ENCODE assay signal across 13 mouse cellular contexts in the genomic region with DNA sequence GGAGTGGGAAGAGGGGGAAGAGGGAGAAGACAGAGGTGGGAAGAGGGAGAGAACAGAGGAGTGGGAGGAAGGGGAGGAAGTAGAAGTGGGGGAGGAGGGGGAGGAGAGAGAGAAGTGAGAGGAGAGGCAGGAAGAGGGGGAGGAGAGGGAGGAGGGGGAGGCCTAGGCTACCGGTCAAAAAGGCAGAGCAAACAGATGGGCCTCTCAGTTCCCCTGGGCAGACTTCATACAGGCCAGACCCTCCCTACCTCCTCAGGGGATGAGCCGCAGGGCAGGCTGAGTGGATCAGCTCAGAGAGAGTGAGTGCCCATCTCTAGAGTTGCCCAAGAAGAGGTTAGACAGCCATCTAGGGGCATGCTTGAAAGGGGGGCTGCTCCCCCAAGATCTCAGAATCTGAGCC.
DNase-seq lines count a peak whose midpoint lies in the region; ATAC-seq and TF ChIP-seq lines count a peak whose summit lies in the region.
"Had no signal": no experiment of that assay in that cellular context is flagged by ENCODE, and none has a peak within 500 bp of the region (broad histone marks: within the 10 kb centered on the region; RNA-seq: fewer than 3 reads in every experiment).

No protein-coding gene starts in this region.

- no peaks in the 10 kb centered on the region for H3K9me3 ChIP-seq in hindbrain, embryonic 10.5 days
- H3K9me3 ChIP-seq in hindbrain, embryonic 14.5 days (ENCODE audit: control insufficient read depth, low read length), result no peaks in the 10 kb centered on the region
- no peaks in the 10 kb centered on the region for H3K9me3 ChIP-seq in lung, embryonic 15.5 days
- H3K9me3 ChIP-seq in embryonic facial prominence, embryonic 10.5 days, result 0 out of 2 replicates have a peak, but pooled peaks cover 3% of the 10 kb centered on the region
- no peaks in the 10 kb centered on the region for H3K9me3 ChIP-seq in limb, embryonic 10.5 days (replicated peaks)
- H3K9me3 ChIP-seq: liver, embryonic 13.5 days had no signal

- no peak for TF ChIP-seq CTCF in lung, adult 2 months (IDR thresholded peaks at IDR 0.05; ENCODE audit: insufficient read depth, low read length)
- no peak for TF ChIP-seq CTCF in gastrocnemius, adult 2 months (IDR thresholded peaks at IDR 0.05)

- no peak for ATAC-seq in hindbrain, embryonic 14.5 days (ENCODE audit: low FRiP score)
- ATAC-seq in lung, embryonic 15.5 days (ENCODE audit: borderline replicate concordance, extremely low read depth, low FRiP score, low TSS enrichment), result peak; percentile 23; the same call in 1 of the 2 replicates

- 38% methylated on average over 2 of the region's 2 CpGs for WGBS in hindbrain, embryonic 10.5 days
- WGBS in hindbrain, embryonic 14.5 days, result 18% methylated on average over 2 of the region's 2 CpGs
- WGBS in lung, embryonic 15.5 days, result 15% methylated on average over 2 of the region's 2 CpGs
- 28% methylated on average over 2 of the region's 2 CpGs for WGBS in lung, adult 2 months
- WGBS in embryonic facial prominence, embryonic 10.5 days, result 20% methylated on average over 2 of the region's 2 CpGs
- WGBS in limb, embryonic 10.5 days, result 18% methylated on average over 2 of the region's 2 CpGs

- no peak overlapping the region for H3K4me2 ChIP-seq in hindbrain, embryonic 14.5 days (replicated peaks)
- H3K4me2 ChIP-seq in lung, embryonic 15.5 days, result no peak overlapping the region
- H3K4me2 ChIP-seq: liver, embryonic 13.5 days had no signal

- peaks cover 23% of the 10 kb centered on the region for H3K4me1 ChIP-seq in hindbrain, embryonic 10.5 days (replicated peaks)
- H3K4me1 ChIP-seq in hindbrain, embryonic 14.5 days (replicated peaks; ENCODE audit: control insufficient read depth, insufficient read depth, low read length), result no peaks in the 10 kb centered on the region
- peaks cover 6% of the 10 kb centered on the region; the same call in 1 of the 2 replicates for H3K4me1 ChIP-seq in lung, embryonic 15.5 days
- H3K4me1 ChIP-seq in lung, adult 2 months (ENCODE audit: control insufficient read depth, insufficient read depth, low read length), result no peaks in the 10 kb centered on the region
- H3K4me1 ChIP-seq in embryonic facial prominence, embryonic 10.5 days, result peaks cover 34% of the 10 kb centered on the region
- peaks cover 31% of the 10 kb centered on the region for H3K4me1 ChIP-seq in limb, embryonic 10.5 days

- H3K9ac ChIP-seq in hindbrain, embryonic 14.5 days, result no peak overlapping the region
- H3K9ac ChIP-seq in lung, embryonic 15.5 days, result no peak overlapping the region
- H3K9ac ChIP-seq: liver, embryonic 13.5 days had no signal

- intact Hi-C loops in gastrocnemius, adult 2 months (cut with DNase I), result no loop called here

- TF ChIP-seq POLR2A in lung, adult 2 months (IDR thresholded peaks at IDR 0.05; ENCODE audit: borderline replicate concordance, extremely low read depth, low read depth, low read length), result no peak

- no peaks in the 10 kb centered on the region for H3K27me3 ChIP-seq in hindbrain, embryonic 10.5 days (ENCODE audit: insufficient read depth, poor library complexity, severe bottlenecking)
- H3K27me3 ChIP-seq in hindbrain, embryonic 14.5 days (ENCODE audit: control insufficient read depth, insufficient read depth, low read length), result no peaks in the 10 kb centered on the region
- H3K27me3 ChIP-seq in lung, embryonic 15.5 days, result no peaks in the 10 kb centered on the region
- no peaks in the 10 kb centered on the region for H3K27me3 ChIP-seq in embryonic facial prominence, embryonic 10.5 days (replicated peaks; ENCODE audit: low read depth, poor library complexity, severe bottlenecking)
- no peaks in the 10 kb centered on the region for H3K27me3 ChIP-seq in limb, embryonic 10.5 days (ENCODE audit: low read depth, poor library complexity, severe bottlenecking)
- H3K27me3 ChIP-seq: liver, embryonic 13.5 days had no signal

- no peak overlapping the region for H3K4me3 ChIP-seq in hindbrain, embryonic 10.5 days
- H3K4me3 ChIP-seq in hindbrain, embryonic 14.5 days (replicated peaks; ENCODE audit: low read length), result no peak overlapping the region
- H3K4me3 ChIP-seq in lung, embryonic 15.5 days, result no peak overlapping the region
- no peak overlapping the region for H3K4me3 ChIP-seq in lung, adult 2 months (replicated peaks; ENCODE audit: extremely low read depth, low read depth, low read length)
- H3K4me3 ChIP-seq in embryonic facial prominence, embryonic 10.5 days, result no peak overlapping the region
- H3K4me3 ChIP-seq in limb, embryonic 10.5 days, result no peak overlapping the region
- no peak overlapping the region for H3K4me3 ChIP-seq in gastrocnemius, adult 2 months
- H3K4me3 ChIP-seq: liver, embryonic 13.5 days had no signal

- DNase-seq in hindbrain, embryonic 10.5 days (ENCODE audit: low spot score), result no peak
- no peak for DNase-seq in hindbrain, embryonic 14.5 days (ENCODE audit: low spot score)
- DNase-seq in lung, adult 2 months, result no peak
- no peak for DNase-seq in embryonic facial prominence, embryonic 10.5 days (ENCODE audit: low spot score)
- DNase-seq in limb, embryonic 10.5 days (ENCODE audit: low spot score), result no peak
- DNase-seq in gastrocnemius, adult 2 months, result no peak
- DNase-seq: cerebellum, adult 11-12 months; heart, postnatal 14 days; layer of hippocampus, adult 9-11 months; liver, embryonic 13.5 days; thymus, adult 2 months had no signal

- H3K27ac ChIP-seq in hindbrain, embryonic 10.5 days, result peak overlapping the region; percentile 71
- no peak overlapping the region for H3K27ac ChIP-seq in hindbrain, embryonic 14.5 days
- no peak overlapping the region for H3K27ac ChIP-seq in lung, embryonic 15.5 days
- peak overlapping the region; percentile 74 for H3K27ac ChIP-seq in embryonic facial prominence, embryonic 10.5 days (replicated peaks)
- peak overlapping the region; percentile 81 for H3K27ac ChIP-seq in limb, embryonic 10.5 days
- H3K27ac ChIP-seq in gastrocnemius, adult 2 months, result no peak overlapping the region
- H3K27ac ChIP-seq: liver, embryonic 13.5 days; macrophage had no signal

- H3K36me3 ChIP-seq in hindbrain, embryonic 10.5 days, result 0 out of 2 replicates have a peak, but pooled peaks cover 6% of the 10 kb centered on the region
- H3K36me3 ChIP-seq in hindbrain, embryonic 14.5 days (replicated peaks; ENCODE audit: control insufficient read depth, insufficient read depth), result no peaks in the 10 kb centered on the region
- H3K36me3 ChIP-seq in lung, embryonic 15.5 days, result no peaks in the 10 kb centered on the region
- peaks cover 62% of the 10 kb centered on the region for H3K36me3 ChIP-seq in embryonic facial prominence, embryonic 10.5 days (replicated peaks)
- peaks cover 63% of the 10 kb centered on the region for H3K36me3 ChIP-seq in limb, embryonic 10.5 days
- H3K36me3 ChIP-seq: liver, embryonic 13.5 days had no signal

Comparison
In these comparisons a context has a peak if more than half of its experiments do, and no peak if none do; other contexts are left out.
1. H3K27ac ChIP-seq: peak in hindbrain, embryonic 10.5 days (single experiment), embryonic facial prominence, embryonic 10.5 days (single experiment) and limb, embryonic 10.5 days (single experiment); none in hindbrain, embryonic 14.5 days (single experiment), lung, embryonic 15.5 days (single experiment) and gastrocnemius, adult 2 months (single experiment).